Mouse (Mus musculus): Measurements from ENCODE around the gene Doc2g. TPM values are rescaled to one million over a fixed set of nuclear protein-coding genes. Genes with fewer than 3 reads are reported as not detected.
"Not testable (repeated sequence)": the region's sequence is repeated elsewhere in the genome, so short reads cannot be mapped to it uniquely, and the experiment has no call there.

Doc2g gene
- polyA plus RNA-seq (2015; fragmentation: Nextera tagmentation; extraction: Ambion mirVana), result 8.1 and 9.2 TPM in 2 replicates

GRCm38 (mm10) chr19:4003112-4003511 is at the start of gene Doc2g:
Gene Doc2g (plus strand): TSS chr19:4003313.
- Histone ChIP-seq H3K27ac (ENCODE audit: low read length) (no peak within 1 kb of the TSS), H3K4me3 (ENCODE audit: low read depth, low read length) (no peak within 1 kb of the TSS), H3K4me2 (ENCODE audit: low read length) (no peak within 1 kb of the TSS), H3K36me3 (ENCODE audit: control insufficient read depth, insufficient read depth, low read length) (peaks cover 16% of the 10 kb centered on the region), H3K27me3 (ENCODE audit: control insufficient read depth, insufficient read depth, low read depth, low read length) (no peaks in the 10 kb centered on the region), H3K9me3 (replicated peaks; ENCODE audit: control insufficient read depth, low read length, poor library complexity, severe bottlenecking) (no peaks in the 10 kb centered on the region), H3K4me1 (ENCODE audit: control insufficient read depth, insufficient read depth, low read length) (peaks cover 16% of the 10 kb centered on the region), H3K9ac (ENCODE audit: low read depth, low read length) (no peak within 1 kb of the TSS)
- 94% methylated on average over 1 of the region's 1 CpGs for WGBS
- no peak for ATAC-seq

- Histone ChIP-seq H3K4me1 (ENCODE audit: control insufficient read depth, insufficient read depth, low read length) (no peaks in the 10 kb centered on the region), H3K36me3 (ENCODE audit: control insufficient read depth, insufficient read depth, low read length) (no peaks in the 10 kb centered on the region), H3K27ac (ENCODE audit: low read length) (no peak overlapping the region), H3K4me2 (ENCODE audit: low read length) (no peak overlapping the region), H3K27me3 (ENCODE audit: control insufficient read depth, insufficient read depth, low read depth, low read length) (no peaks in the 10 kb centered on the region), H3K4me3 (ENCODE audit: low read depth, low read length) (no peak overlapping the region), H3K9ac (ENCODE audit: low read depth, low read length) (no peak overlapping the region), H3K9me3 (replicated peaks; ENCODE audit: control insufficient read depth, low read length, poor library complexity, severe bottlenecking) (no peaks in the 10 kb centered on the region)
- 81% methylated on average over 3 of the region's 3 CpGs for WGBS
- no peak for ATAC-seq
These were observed 48.1 kb upstream of the Doc2g start for GRCm38 (mm10) chr19:3955033-3955432.

GRCm38 (mm10) chr19:3955804-3956203 is 47.3 kb upstream of the Doc2g start:
- Histone ChIP-seq H3K4me2 (ENCODE audit: low read length) (no peak overlapping the region), H3K4me1 (ENCODE audit: control insufficient read depth, insufficient read depth, low read length) (no peaks in the 10 kb centered on the region), H3K36me3 (ENCODE audit: control insufficient read depth, insufficient read depth, low read length) (no peaks in the 10 kb centered on the region), H3K9ac (ENCODE audit: low read depth, low read length) (no peak overlapping the region), H3K4me3 (ENCODE audit: low read depth, low read length) (no peak overlapping the region), H3K27me3 (ENCODE audit: control insufficient read depth, insufficient read depth, low read depth, low read length) (no peaks in the 10 kb centered on the region), H3K9me3 (replicated peaks; ENCODE audit: control insufficient read depth, low read length, poor library complexity, severe bottlenecking) (no peaks in the 10 kb centered on the region), H3K27ac (ENCODE audit: low read length) (no peak overlapping the region)
- no peak for ATAC-seq
- WGBS, result 57% methylated on average over 4 of the region's 4 CpGs

- ATAC-seq, result not testable (repeated sequence)
These were observed 45.6 kb upstream of the Doc2g start for GRCm38 (mm10) chr19:3957296-3958036.

GRCm38 (mm10) chr19:3958470-3958869 is 44.6 kb upstream of the Doc2g start, which contains the start of gene Aldh3b3:
Gene Aldh3b3 (plus strand): TSS chr19:3958645.
- Histone ChIP-seq H3K9me3 (replicated peaks; ENCODE audit: control insufficient read depth, low read length, poor library complexity, severe bottlenecking) (no peaks in the 10 kb centered on the region), H3K27ac (ENCODE audit: low read length) (no peak within 1 kb of the TSS), H3K9ac (ENCODE audit: low read depth, low read length) (no peak within 1 kb of the TSS), H3K36me3 (ENCODE audit: control insufficient read depth, insufficient read depth, low read length) (no peaks in the 10 kb centered on the region), H3K4me2 (ENCODE audit: low read length) (no peak within 1 kb of the TSS), H3K27me3 (ENCODE audit: control insufficient read depth, insufficient read depth, low read depth, low read length) (no peaks in the 10 kb centered on the region), H3K4me3 (ENCODE audit: low read depth, low read length) (no peak within 1 kb of the TSS), H3K4me1 (ENCODE audit: control insufficient read depth, insufficient read depth, low read length) (no peaks in the 10 kb centered on the region)
- 78% methylated on average over 4 of the region's 4 CpGs for WGBS
- no peak for ATAC-seq

More at GRCm38 (mm10) chr19:3957296-3958036, 45.6 kb upstream of the Doc2g start:
- not testable (repeated sequence) for H3K9me3 ChIP-seq (replicated peaks; ENCODE audit: control insufficient read depth, low read length, poor library complexity, severe bottlenecking); H3K36me3 ChIP-seq (ENCODE audit: control insufficient read depth, insufficient read depth, low read length); H3K27ac ChIP-seq (ENCODE audit: low read length); H3K9ac ChIP-seq (ENCODE audit: low read depth, low read length); H3K4me2 ChIP-seq (ENCODE audit: low read length); H3K4me1 ChIP-seq (ENCODE audit: control insufficient read depth, insufficient read depth, low read length); H3K4me3 ChIP-seq (ENCODE audit: low read depth, low read length); H3K27me3 ChIP-seq (ENCODE audit: control insufficient read depth, insufficient read depth, low read depth, low read length)
- 85% methylated on average over 5 of the region's 5 CpGs for WGBS

GRCm38 (mm10) chr19:3959030-3959429 is 44.1 kb upstream of the Doc2g start:
- Histone ChIP-seq H3K4me2 (ENCODE audit: low read length) (no peak overlapping the region), H3K9me3 (replicated peaks; ENCODE audit: control insufficient read depth, low read length, poor library complexity, severe bottlenecking) (no peaks in the 10 kb centered on the region)

GRCm38 (mm10) chr19:3960211-3960610 is 42.9 kb upstream of the Doc2g start:
- no peak for ATAC-seq
- Histone ChIP-seq H3K9ac (ENCODE audit: low read depth, low read length) (no peak overlapping the region), H3K27me3 (ENCODE audit: control insufficient read depth, insufficient read depth, low read depth, low read length) (no peaks in the 10 kb centered on the region), H3K27ac (ENCODE audit: low read length) (no peak overlapping the region), H3K4me1 (ENCODE audit: control insufficient read depth, insufficient read depth, low read length) (no peaks in the 10 kb centered on the region), H3K4me3 (ENCODE audit: low read depth, low read length) (no peak overlapping the region), H3K36me3 (ENCODE audit: control insufficient read depth, insufficient read depth, low read length) (no peaks in the 10 kb centered on the region), H3K4me2 (ENCODE audit: low read length) (no peak overlapping the region), H3K9me3 (replicated peaks; ENCODE audit: control insufficient read depth, low read length, poor library complexity, severe bottlenecking) (no peaks in the 10 kb centered on the region)
- 80% methylated on average over 5 of the region's 5 CpGs for WGBS

More at GRCm38 (mm10) chr19:3959030-3959429, 44.1 kb upstream of the Doc2g start:
- ATAC-seq, result no peak
- no peak overlapping the region for H3K9ac ChIP-seq (ENCODE audit: low read depth, low read length)
- H3K4me3 ChIP-seq (ENCODE audit: low read depth, low read length), result no peak overlapping the region
- H3K36me3 ChIP-seq (ENCODE audit: control insufficient read depth, insufficient read depth, low read length), result no peaks in the 10 kb centered on the region
- H3K27me3 ChIP-seq (ENCODE audit: control insufficient read depth, insufficient read depth, low read depth, low read length), result no peaks in the 10 kb centered on the region
- H3K4me1 ChIP-seq (ENCODE audit: control insufficient read depth, insufficient read depth, low read length), result no peaks in the 10 kb centered on the region
- H3K27ac ChIP-seq (ENCODE audit: low read length), result no peak overlapping the region

GRCm38 (mm10) chr19:3961805-3962204 is 41.3 kb upstream of the Doc2g start:
- H3K27me3 ChIP-seq (ENCODE audit: control insufficient read depth, insufficient read depth, low read depth, low read length); ATAC-seq; H3K4me1 ChIP-seq (ENCODE audit: control insufficient read depth, insufficient read depth, low read length); H3K27ac ChIP-seq (ENCODE audit: low read length); H3K36me3 ChIP-seq (ENCODE audit: control insufficient read depth, insufficient read depth, low read length); H3K4me2 ChIP-seq (ENCODE audit: low read length); H3K9me3 ChIP-seq (replicated peaks; ENCODE audit: control insufficient read depth, low read length, poor library complexity, severe bottlenecking); H3K4me3 ChIP-seq (ENCODE audit: low read depth, low read length); H3K9ac ChIP-seq (ENCODE audit: low read depth, low read length): not testable (repeated sequence)
- WGBS, result 74% methylated on average over 6 of the region's 6 CpGs

- ATAC-seq, result no peak
- no peaks in the 10 kb centered on the region for H3K4me1 ChIP-seq (ENCODE audit: control insufficient read depth, insufficient read depth, low read length)
- no peak overlapping the region for H3K4me2 ChIP-seq (ENCODE audit: low read length)
- H3K27ac ChIP-seq (ENCODE audit: low read length), result no peak overlapping the region
- H3K9ac ChIP-seq (ENCODE audit: low read depth, low read length), result no peak overlapping the region
- no peaks in the 10 kb centered on the region for H3K27me3 ChIP-seq (ENCODE audit: control insufficient read depth, insufficient read depth, low read depth, low read length)
- WGBS, result 7% methylated on average over 2 of the region's 2 CpGs
- no peak overlapping the region for H3K4me3 ChIP-seq (ENCODE audit: low read depth, low read length)
- H3K9me3 ChIP-seq (replicated peaks; ENCODE audit: control insufficient read depth, low read length, poor library complexity, severe bottlenecking), result no peaks in the 10 kb centered on the region
- H3K36me3 ChIP-seq (ENCODE audit: control insufficient read depth, insufficient read depth, low read length), result no peaks in the 10 kb centered on the region
These were observed 40.6 kb upstream of the Doc2g start for GRCm38 (mm10) chr19:3962469-3962868.

Data from midbrain, embryonic 16.5 days (tissue).